Mouse (Mus musculus): ENCODE results near the gene Cyren.

Cyren gene

DNA sequence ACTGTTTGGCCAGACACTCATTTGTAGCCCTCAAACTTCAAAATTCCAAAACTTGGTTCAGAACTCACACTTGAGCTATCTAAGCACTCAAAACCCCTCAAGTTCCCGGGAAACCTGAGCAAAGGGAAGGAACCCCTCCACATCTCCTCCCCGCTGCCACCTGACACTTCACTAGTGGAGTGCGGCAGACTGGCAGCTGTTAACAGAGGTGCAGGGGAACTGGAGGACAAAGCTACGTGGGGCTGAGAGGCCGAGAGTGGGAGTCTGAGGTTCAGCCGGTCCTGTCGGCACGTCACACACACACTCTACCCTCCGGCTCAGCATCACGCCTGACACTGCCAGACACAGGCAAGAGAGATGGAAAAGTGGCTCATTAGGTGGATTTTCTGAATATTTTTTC lies 26.0 kb upstream of the Cyren start:
- in situ Hi-C loops (cut with MboI; ENCODE audit: low pct_unique_long_range_greater_than_20kb in 1 of 2, low sequenced_read_pairs in 2 of 2, unreplicated experiment in 1 of 2), result loop anchor here in 1 of 2 experiments (25.0 kb wide), 1 partner anchor 392 kb away; no protein-coding TSS in a partner anchor

GRCm38 (mm10) chr6:34903441-34903840 lies 25.6 kb upstream of the Cyren start:
- in situ Hi-C loops (cut with MboI; ENCODE audit: low pct_unique_long_range_greater_than_20kb in 1 of 2, low sequenced_read_pairs in 2 of 2, unreplicated experiment in 1 of 2), result loop anchor here in 1 of 2 experiments (25.0 kb wide), 1 partner anchor 391 kb away; no protein-coding TSS in a partner anchor

DNA sequence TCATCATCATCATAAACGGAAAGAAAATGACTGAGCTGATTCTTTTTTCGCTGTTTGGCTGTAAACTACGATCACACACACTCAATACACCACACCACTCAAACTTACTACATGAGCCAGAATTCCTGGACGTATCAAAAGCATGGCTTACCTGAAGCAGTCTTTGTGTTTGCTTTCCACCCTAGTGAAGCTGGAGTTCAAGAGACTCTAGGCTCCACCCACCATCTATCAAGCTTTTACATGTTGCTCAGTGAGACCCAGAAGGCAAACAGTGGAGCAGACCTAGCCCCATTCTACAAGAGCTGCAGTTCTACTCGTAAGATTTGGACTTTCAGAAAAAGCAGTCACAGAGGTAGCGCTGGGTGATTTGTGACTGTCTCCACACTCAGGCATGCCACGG lies 24.7 kb upstream of the Cyren start:
- in situ Hi-C loops (cut with MboI; ENCODE audit: low pct_unique_long_range_greater_than_20kb in 1 of 2, low sequenced_read_pairs in 2 of 2, unreplicated experiment in 1 of 2), result loop anchor here in 1 of 2 experiments (25.0 kb wide), 1 partner anchor 390 kb away; no protein-coding TSS in a partner anchor

DNA sequence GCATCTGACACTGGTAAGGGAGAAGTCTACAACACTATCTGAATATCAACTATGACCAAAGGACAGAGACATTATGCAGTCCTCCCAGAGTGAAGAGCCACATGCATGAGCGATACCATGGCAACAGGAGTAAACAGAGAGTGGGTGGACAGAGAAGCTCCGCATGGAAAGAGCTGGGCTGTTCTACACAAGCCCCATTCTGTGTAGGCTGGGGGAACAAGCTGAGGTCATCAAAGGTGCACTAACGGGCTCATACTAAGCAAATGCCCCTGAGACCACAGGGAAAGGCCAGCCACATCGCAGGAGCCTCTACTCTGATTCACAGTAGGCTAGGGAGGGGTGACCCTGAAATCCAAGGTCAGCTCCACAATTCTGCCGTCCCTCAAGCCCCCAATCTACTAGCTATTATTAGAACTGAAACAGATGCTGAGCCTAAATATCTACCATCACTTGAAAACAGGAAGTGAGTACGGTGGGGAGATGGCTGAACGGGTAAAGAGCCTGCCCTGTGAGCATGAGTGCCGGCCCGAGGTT lies 24.1 kb upstream of the Cyren start:
- in situ Hi-C loops (cut with MboI; ENCODE audit: low pct_unique_long_range_greater_than_20kb in 1 of 2, low sequenced_read_pairs in 2 of 2, unreplicated experiment in 1 of 2), result loop anchor here in 1 of 2 experiments (25.0 kb wide), 1 partner anchor 390 kb away; no protein-coding TSS in a partner anchor

- in situ Hi-C loops (cut with MboI; ENCODE audit: low pct_unique_long_range_greater_than_20kb in 1 of 2, low sequenced_read_pairs in 2 of 2, unreplicated experiment in 1 of 2), result loop anchor here in 1 of 2 experiments (25.0 kb wide), 1 partner anchor 389 kb away; no protein-coding TSS in a partner anchor
Measured at GRCm38 (mm10) chr6:34900990-34901389, 23.1 kb upstream of the Cyren start.

DNA sequence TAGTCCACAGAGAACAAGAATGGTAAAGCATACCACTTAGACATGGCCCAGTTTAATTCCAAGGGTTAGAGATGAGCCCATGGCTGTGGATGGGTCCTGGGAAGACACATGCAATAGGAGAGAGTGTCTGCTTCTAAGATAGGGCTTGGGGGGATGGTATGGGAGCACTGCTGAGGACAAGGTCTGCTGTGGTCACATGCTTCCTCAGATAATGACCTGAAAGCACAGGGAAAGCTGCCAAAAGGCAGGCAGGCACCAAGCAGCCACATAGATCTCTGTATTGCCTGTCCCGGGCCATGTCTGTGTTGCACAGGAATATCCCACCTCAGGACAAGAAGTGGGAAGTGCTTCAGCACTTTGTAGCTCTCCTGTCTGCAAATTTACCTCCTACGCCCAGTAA lies 21.3 kb upstream of the Cyren start:
- in situ Hi-C loops (cut with MboI; ENCODE audit: low pct_unique_long_range_greater_than_20kb in 1 of 2, low sequenced_read_pairs in 2 of 2, unreplicated experiment in 1 of 2), result no loop called here

- in situ Hi-C loops (cut with MboI; ENCODE audit: low pct_unique_long_range_greater_than_20kb in 1 of 2, low sequenced_read_pairs in 2 of 2, unreplicated experiment in 1 of 2), result no loop called here
Measured at GRCm38 (mm10) chr6:34896168-34896780, 18.4 kb upstream of the Cyren start.

DNA sequence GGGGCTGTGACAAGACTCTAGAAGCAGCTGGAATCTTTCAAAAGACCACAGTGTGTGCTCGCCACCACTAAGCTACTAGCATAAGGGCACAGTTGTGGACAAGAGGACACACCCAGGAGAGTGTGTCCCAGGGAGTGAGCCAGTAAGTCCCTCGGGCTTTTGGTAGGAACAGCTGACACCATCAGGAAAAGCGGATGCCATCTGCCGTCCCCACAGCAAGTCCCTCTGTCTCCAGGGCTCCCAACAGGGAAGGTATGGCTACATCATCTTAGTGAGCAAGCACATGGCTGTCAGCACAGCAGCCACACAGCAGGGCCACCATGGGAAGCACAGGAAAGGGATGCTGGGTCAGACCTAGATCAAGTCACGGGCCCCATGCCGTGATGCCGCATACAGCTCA lies 17.7 kb upstream of the Cyren start:
- in situ Hi-C loops (cut with MboI; ENCODE audit: low pct_unique_long_range_greater_than_20kb in 1 of 2, low sequenced_read_pairs in 2 of 2, unreplicated experiment in 1 of 2), result no loop called here

DNA sequence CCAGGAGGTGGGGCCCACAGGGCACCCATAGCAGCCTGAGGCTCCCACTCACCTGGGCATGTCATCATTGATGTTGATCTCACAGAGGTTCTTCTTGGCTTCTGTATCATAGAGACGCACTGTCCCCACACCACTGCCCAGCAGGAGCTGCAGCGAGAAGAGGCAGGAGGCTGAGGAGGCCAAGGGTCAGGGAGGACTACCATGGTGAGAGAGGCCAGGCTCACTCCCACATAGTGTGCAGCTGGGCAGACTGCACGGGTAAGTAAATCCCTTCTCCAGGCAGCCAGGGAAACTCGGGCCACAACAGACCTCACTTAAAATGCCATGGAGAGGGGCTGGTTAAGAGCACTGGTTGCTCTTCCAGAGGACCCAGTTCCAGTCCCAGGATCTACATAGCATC lies 11.3 kb upstream of the Cyren start:
- in situ Hi-C loops (cut with MboI; ENCODE audit: low pct_unique_long_range_greater_than_20kb in 1 of 2, low sequenced_read_pairs in 2 of 2, unreplicated experiment in 1 of 2), result no loop called here

GRCm38 (mm10) chr6:34887131-34887850 lies 9.4 kb upstream of the Cyren start:
- in situ Hi-C loops (cut with MboI; ENCODE audit: low pct_unique_long_range_greater_than_20kb in 1 of 2, low sequenced_read_pairs in 2 of 2, unreplicated experiment in 1 of 2), result no loop called here

DNA sequence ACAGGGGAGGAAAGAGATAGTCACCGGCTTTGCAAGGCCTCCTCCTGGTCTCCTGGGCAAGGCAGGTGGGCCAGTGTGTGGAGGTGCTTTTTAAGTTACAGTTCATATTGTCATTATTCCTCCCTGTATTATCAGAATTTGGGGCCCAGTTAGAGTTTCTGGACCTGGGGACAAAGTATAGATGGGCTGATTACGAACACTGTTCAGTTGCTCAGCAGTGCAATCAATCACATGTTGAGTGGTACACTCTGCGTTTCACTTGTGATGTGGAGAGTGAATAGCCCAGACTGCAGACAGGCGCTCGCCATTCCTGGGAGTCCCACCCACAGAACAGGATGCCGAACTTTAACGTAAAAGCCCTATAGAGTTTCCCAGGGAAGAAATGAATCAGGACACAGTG lies 6.9 kb upstream of the Cyren start:
- in situ Hi-C loops (cut with MboI; ENCODE audit: low pct_unique_long_range_greater_than_20kb in 1 of 2, low sequenced_read_pairs in 2 of 2, unreplicated experiment in 1 of 2), result no loop called here

GRCm38 (mm10) chr6:34879911-34880475 lies 2.1 kb upstream of the Cyren start:
- in situ Hi-C loops (cut with MboI; ENCODE audit: low pct_unique_long_range_greater_than_20kb in 1 of 2, low sequenced_read_pairs in 2 of 2, unreplicated experiment in 1 of 2), result no loop called here

- in situ Hi-C loops (cut with MboI; ENCODE audit: low pct_unique_long_range_greater_than_20kb in 1 of 2, low sequenced_read_pairs in 2 of 2, unreplicated experiment in 1 of 2), result no loop called here
Measured at GRCm38 (mm10) chr6:34879101-34879740, 1.4 kb upstream of the Cyren start.

- in situ Hi-C loops (cut with MboI; ENCODE audit: low pct_unique_long_range_greater_than_20kb in 1 of 2, low sequenced_read_pairs in 2 of 2, unreplicated experiment in 1 of 2), result no loop called here
Measured at GRCm38 (mm10) chr6:34876835-34877156, 1.1 kb downstream of the Cyren start.

- in situ Hi-C loops (cut with MboI; ENCODE audit: low pct_unique_long_range_greater_than_20kb in 1 of 2, low sequenced_read_pairs in 2 of 2, unreplicated experiment in 1 of 2), result no loop called here
Measured at GRCm38 (mm10) chr6:34875966-34876834, 1.7 kb downstream of the Cyren start.

DNA sequence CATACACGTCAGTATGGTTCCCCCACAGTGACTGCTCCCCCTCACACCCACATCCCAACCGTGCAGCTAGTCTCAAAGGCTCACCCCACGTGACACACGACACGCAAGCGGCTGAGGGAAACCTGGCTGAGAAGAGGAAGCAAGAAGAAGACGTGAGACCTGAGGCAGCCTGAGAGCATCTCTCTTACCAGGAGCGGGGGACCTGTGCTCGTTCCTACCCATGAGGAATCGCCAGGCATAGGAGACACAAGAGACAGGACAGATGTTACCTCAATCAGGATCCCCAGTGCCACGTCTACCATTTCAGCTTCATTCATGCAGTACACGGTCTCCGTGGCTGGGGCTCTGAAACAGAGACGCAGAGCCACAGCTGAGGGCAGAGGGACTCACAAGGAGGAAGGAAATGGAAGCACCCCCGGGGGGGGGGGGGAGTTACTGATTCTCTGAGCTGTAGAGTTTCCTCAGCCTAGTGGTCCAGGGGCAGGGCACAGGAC lies 2.5 kb downstream of the Cyren start:
- in situ Hi-C loops (cut with MboI; ENCODE audit: low pct_unique_long_range_greater_than_20kb in 1 of 2, low sequenced_read_pairs in 2 of 2, unreplicated experiment in 1 of 2), result no loop called here

- in situ Hi-C loops (cut with MboI; ENCODE audit: low pct_unique_long_range_greater_than_20kb in 1 of 2, low sequenced_read_pairs in 2 of 2, unreplicated experiment in 1 of 2), result no loop called here
Measured at GRCm38 (mm10) chr6:34874101-34874921, 3.5 kb downstream of the Cyren start.

Measured in mouse embryonic stem cell (cell line).